Mouse (Mus musculus): ENCODE data around the gene C1qb. TPM values are rescaled to one million over a fixed set of nuclear protein-coding genes. Genes with fewer than 3 reads are reported as not detected.
A peak's percentile ranks its signal among the peaks of the same experiment; 100 is the strongest.

Gene C1qb
- polyA plus RNA-seq, 1 experiment from 2014 or later = 45.8 TPM

- ATAC-seq (no peak), DNase-seq (ENCODE audit: low spot score) (peak; percentile 78)
- peaks cover 26% of the 10 kb centered on the region for H3K4me1 ChIP-seq (ENCODE audit: control insufficient read depth, insufficient read depth, low read length)
- no peaks in the 10 kb centered on the region for H3K9me3 ChIP-seq (replicated peaks; ENCODE audit: control insufficient read depth, low read length)
- H3K4me3 ChIP-seq (ENCODE audit: low read depth, low read length) = no peak overlapping the region
- no peaks in the 10 kb centered on the region for H3K36me3 ChIP-seq (ENCODE audit: control insufficient read depth, insufficient read depth, low read length)
- H3K27me3 ChIP-seq (replicated peaks; ENCODE audit: control insufficient read depth, insufficient read depth, low read length) = no peaks in the 10 kb centered on the region
- no peak overlapping the region for H3K9ac ChIP-seq (ENCODE audit: low read length)
- WGBS = 4% methylated on average over 15 of the region's 15 CpGs
- H3K27ac ChIP-seq (ENCODE audit: low read depth, low read length) = peak overlapping the region; percentile 0; the same call in 1 of the 2 replicates
- no peak overlapping the region for H3K4me2 ChIP-seq (ENCODE audit: low read length)
These were observed 21.1 kb downstream of the C1qb start for GRCm38 (mm10) chr4:136864751-136865470.

- Histone ChIP-seq H3K4me1 (ENCODE audit: control insufficient read depth, insufficient read depth, low read length) (peaks cover 26% of the 10 kb centered on the region), H3K27ac (ENCODE audit: low read depth, low read length) (no peak overlapping the region), H3K4me2 (ENCODE audit: low read length) (no peak overlapping the region), H3K4me3 (ENCODE audit: low read depth, low read length) (no peak overlapping the region), H3K36me3 (ENCODE audit: control insufficient read depth, insufficient read depth, low read length) (no peaks in the 10 kb centered on the region), H3K9ac (ENCODE audit: low read length) (no peak overlapping the region), H3K27me3 (replicated peaks; ENCODE audit: control insufficient read depth, insufficient read depth, low read length) (no peaks in the 10 kb centered on the region), H3K9me3 (replicated peaks; ENCODE audit: control insufficient read depth, low read length) (no peaks in the 10 kb centered on the region)
- DNase-seq (ENCODE audit: low spot score) = no peak
- 49% methylated on average over 9 of the region's 9 CpGs for WGBS
- no peak for ATAC-seq
These were observed 22.5 kb downstream of the C1qb start for GRCm38 (mm10) chr4:136863517-136863916.

- no peak overlapping the region for H3K4me2 ChIP-seq (ENCODE audit: low read length)
- ATAC-seq (no peak), DNase-seq (ENCODE audit: low spot score) (no peak)
- H3K4me1 ChIP-seq (ENCODE audit: control insufficient read depth, insufficient read depth, low read length) = peaks cover 23% of the 10 kb centered on the region
- 88% methylated on average over 2 of the region's 2 CpGs for WGBS
- no peaks in the 10 kb centered on the region for H3K27me3 ChIP-seq (replicated peaks; ENCODE audit: control insufficient read depth, insufficient read depth, low read length)
- H3K9me3 ChIP-seq (replicated peaks; ENCODE audit: control insufficient read depth, low read length) = no peaks in the 10 kb centered on the region
- H3K9ac ChIP-seq (ENCODE audit: low read length) = no peak overlapping the region
- H3K27ac ChIP-seq (ENCODE audit: low read depth, low read length) = peak overlapping the region; percentile 77; the same call in 1 of the 2 replicates
- H3K36me3 ChIP-seq (ENCODE audit: control insufficient read depth, insufficient read depth, low read length) = no peaks in the 10 kb centered on the region
- no peak overlapping the region for H3K4me3 ChIP-seq (ENCODE audit: low read depth, low read length)
These were observed 23.6 kb downstream of the C1qb start for GRCm38 (mm10) chr4:136862411-136862810.

- peak; percentile 63 for DNase-seq (ENCODE audit: low spot score)
- no peaks in the 10 kb centered on the region for H3K36me3 ChIP-seq (ENCODE audit: control insufficient read depth, insufficient read depth, low read length)
- peak; percentile 71 for ATAC-seq
- H3K4me2 ChIP-seq (ENCODE audit: low read length) = peak overlapping the region; percentile 20; the same call in 1 of the 2 replicates
- peak overlapping the region; percentile 17; the same call in 1 of the 2 replicates for H3K9ac ChIP-seq (ENCODE audit: low read length)
- no peak overlapping the region for H3K4me3 ChIP-seq (ENCODE audit: low read depth, low read length)
- peak overlapping the region; percentile 77 for H3K27ac ChIP-seq (ENCODE audit: low read depth, low read length)
- H3K4me1 ChIP-seq (ENCODE audit: control insufficient read depth, insufficient read depth, low read length) = peaks cover 23% of the 10 kb centered on the region
- no peaks in the 10 kb centered on the region for H3K27me3 ChIP-seq (replicated peaks; ENCODE audit: control insufficient read depth, insufficient read depth, low read length)
- no peaks in the 10 kb centered on the region for H3K9me3 ChIP-seq (replicated peaks; ENCODE audit: control insufficient read depth, low read length)
- under 1% methylated on average over 17 of the region's 17 CpGs for WGBS
These were observed 24.2 kb downstream of the C1qb start for GRCm38 (mm10) chr4:136861806-136862205.

GRCm38 (mm10) chr4:136860022-136860421, 26.0 kb downstream of the C1qb start:
- H3K27ac ChIP-seq (ENCODE audit: low read depth, low read length) = no peak overlapping the region

GRCm38 (mm10) chr4:136855081-136855480, 30.9 kb downstream of the C1qb start:
- no peak for DNase-seq (ENCODE audit: low spot score)
- H3K36me3 ChIP-seq (ENCODE audit: control insufficient read depth, insufficient read depth, low read length) = no peaks in the 10 kb centered on the region
- H3K4me3 ChIP-seq (ENCODE audit: low read depth, low read length) = no peak overlapping the region
- H3K9me3 ChIP-seq (replicated peaks; ENCODE audit: control insufficient read depth, low read length) = no peaks in the 10 kb centered on the region
- H3K27ac ChIP-seq (ENCODE audit: low read depth, low read length) = no peak overlapping the region
- no peak overlapping the region for H3K4me2 ChIP-seq (ENCODE audit: low read length)
- ATAC-seq = no peak
- WGBS = 30% methylated on average over 6 of the region's 6 CpGs
- H3K4me1 ChIP-seq (ENCODE audit: control insufficient read depth, insufficient read depth, low read length) = no peaks in the 10 kb centered on the region
- H3K9ac ChIP-seq (ENCODE audit: low read length) = no peak overlapping the region
- H3K27me3 ChIP-seq (replicated peaks; ENCODE audit: control insufficient read depth, insufficient read depth, low read length) = no peaks in the 10 kb centered on the region

More at GRCm38 (mm10) chr4:136860022-136860421, 26.0 kb downstream of the C1qb start:
- Histone ChIP-seq H3K27me3 (replicated peaks; ENCODE audit: control insufficient read depth, insufficient read depth, low read length) (no peaks in the 10 kb centered on the region), H3K9me3 (replicated peaks; ENCODE audit: control insufficient read depth, low read length) (no peaks in the 10 kb centered on the region), H3K36me3 (ENCODE audit: control insufficient read depth, insufficient read depth, low read length) (no peaks in the 10 kb centered on the region), H3K4me2 (ENCODE audit: low read length) (no peak overlapping the region), H3K9ac (ENCODE audit: low read length) (no peak overlapping the region), H3K4me1 (ENCODE audit: control insufficient read depth, insufficient read depth, low read length) (peaks cover 20% of the 10 kb centered on the region), H3K4me3 (ENCODE audit: low read depth, low read length) (no peak overlapping the region)
- DNase-seq (ENCODE audit: low spot score) (no peak), ATAC-seq (no peak)
- 90% methylated on average over 7 of the region's 7 CpGs for WGBS

- no peak overlapping the region for H3K4me3 ChIP-seq (ENCODE audit: low read depth, low read length)
- no peaks in the 10 kb centered on the region for H3K4me1 ChIP-seq (ENCODE audit: control insufficient read depth, insufficient read depth, low read length)
- 93% methylated on average over 12 of the region's 12 CpGs for WGBS
- no peaks in the 10 kb centered on the region for H3K9me3 ChIP-seq (replicated peaks; ENCODE audit: control insufficient read depth, low read length)
- H3K4me2 ChIP-seq (ENCODE audit: low read length) = no peak overlapping the region
- H3K27me3 ChIP-seq (replicated peaks; ENCODE audit: control insufficient read depth, insufficient read depth, low read length) = no peaks in the 10 kb centered on the region
- no peak overlapping the region for H3K27ac ChIP-seq (ENCODE audit: low read depth, low read length)
- ATAC-seq (no peak), DNase-seq (ENCODE audit: low spot score) (no peak)
- no peak overlapping the region for H3K9ac ChIP-seq (ENCODE audit: low read length)
- H3K36me3 ChIP-seq (ENCODE audit: control insufficient read depth, insufficient read depth, low read length) = no peaks in the 10 kb centered on the region
These were observed 33.0 kb downstream of the C1qb start for GRCm38 (mm10) chr4:136852989-136853388.

GRCm38 (mm10) chr4:136852119-136852518, 33.9 kb downstream of the C1qb start:
- no peaks in the 10 kb centered on the region for H3K27me3 ChIP-seq (replicated peaks; ENCODE audit: control insufficient read depth, insufficient read depth, low read length)
- 83% methylated on average over 5 of the region's 5 CpGs for WGBS
- no peak for ATAC-seq

GRCm38 (mm10) chr4:136848565-136848964, 37.4 kb downstream of the C1qb start:
- Histone ChIP-seq H3K4me3 (ENCODE audit: low read depth, low read length) (no peak overlapping the region), H3K4me2 (ENCODE audit: low read length) (no peak overlapping the region), H3K27ac (ENCODE audit: low read depth, low read length) (no peak overlapping the region), H3K9ac (ENCODE audit: low read length) (no peak overlapping the region), H3K36me3 (ENCODE audit: control insufficient read depth, insufficient read depth, low read length) (no peaks in the 10 kb centered on the region), H3K9me3 (replicated peaks; ENCODE audit: control insufficient read depth, low read length) (no peaks in the 10 kb centered on the region), H3K27me3 (replicated peaks; ENCODE audit: control insufficient read depth, insufficient read depth, low read length) (no peaks in the 10 kb centered on the region), H3K4me1 (ENCODE audit: control insufficient read depth, insufficient read depth, low read length) (peaks cover 7% of the 10 kb centered on the region)
- ATAC-seq (no peak), DNase-seq (ENCODE audit: low spot score) (no peak)
- WGBS = 83% methylated on average over 4 of the region's 4 CpGs

More at GRCm38 (mm10) chr4:136852119-136852518, 33.9 kb downstream of the C1qb start:
- no peak overlapping the region for H3K27ac ChIP-seq (ENCODE audit: low read depth, low read length)
- no peak for DNase-seq (ENCODE audit: low spot score)
- no peaks in the 10 kb centered on the region for H3K9me3 ChIP-seq (replicated peaks; ENCODE audit: control insufficient read depth, low read length)
- H3K4me3 ChIP-seq (ENCODE audit: low read depth, low read length) = no peak overlapping the region
- no peak overlapping the region for H3K4me2 ChIP-seq (ENCODE audit: low read length)
- no peaks in the 10 kb centered on the region for H3K36me3 ChIP-seq (ENCODE audit: control insufficient read depth, insufficient read depth, low read length)
- H3K4me1 ChIP-seq (ENCODE audit: control insufficient read depth, insufficient read depth, low read length) = no peaks in the 10 kb centered on the region
- no peak overlapping the region for H3K9ac ChIP-seq (ENCODE audit: low read length)

Measured in forebrain, embryonic 14.5 days (tissue).